Mouse (Mus musculus) forebrain, embryonic 16.5 days (tissue): ENCODE results near the gene Rbm20. TPM values are rescaled to one million over a fixed set of nuclear protein-coding genes. Genes with fewer than 3 reads are reported as not detected.

Experiments used
- ATAC-seq: fragments of 200-750 bp; cut with Nextera tagmentation; 2 replicates; pipeline ENCODE4 v1.8.0; 2017; ENCODE audit warnings: mild to moderate bottlenecking, moderate library complexity
- H3K27ac ChIP-seq: fragments of 300-500 bp; sonication (generic); 2 replicates; pipeline ENCODE4 v1.5.1; 2014; ENCODE audit warnings: low read length, control low read depth
- H3K27me3 ChIP-seq: fragments of 300-500 bp; sonication (generic); replicated peaks from 2 replicates; pipeline ENCODE4 v1.6.1; 2014; ENCODE audit warnings: low read length; ENCODE audit not compliant: control insufficient read depth, insufficient read depth
- H3K36me3 ChIP-seq: fragments of 300-500 bp; sonication (generic); 2 replicates; pipeline ENCODE4 v1.6.1; 2014; ENCODE audit not compliant: control insufficient read depth, insufficient read depth
- H3K4me1 ChIP-seq: fragments of 300-500 bp; sonication (generic); replicated peaks from 2 replicates; pipeline ENCODE4 v1.6.1; 2014; ENCODE audit warnings: low read length; ENCODE audit not compliant: control insufficient read depth, insufficient read depth
- H3K4me2 ChIP-seq: fragments of 300-500 bp; sonication (generic); 2 replicates; pipeline ENCODE4 v1.6.1; 2014; ENCODE audit warnings: mild to moderate bottlenecking, low read length, control low read depth
- H3K4me3 ChIP-seq: fragments of 300-500 bp; sonication (generic); replicated peaks from 2 replicates; pipeline ENCODE4 v1.5.1; 2014; ENCODE audit warnings: mild to moderate bottlenecking, low read length, control low read depth
- H3K9ac ChIP-seq: fragments of 300-500 bp; sonication (generic); replicated peaks from 2 replicates; pipeline ENCODE4 v1.6.1; 2014; ENCODE audit warnings: low read depth, low read length, control low read depth
- H3K9me3 ChIP-seq: fragments of 300-500 bp; sonication (generic); 2 replicates; pipeline ENCODE4 v1.6.1; 2016; ENCODE audit warnings: low read length; ENCODE audit not compliant: control insufficient read depth
- WGBS: fragments of 180-500 bp; shearing (Covaris S2); extraction: QIAGEN DNeasy Blood & Tissue Kit; methylation state at CpG from one replicate; pipeline ENCODE4 v1.1.7; 2014; 5-methylcytosine and 5-hydroxymethylcytosine counted together
- polyA plus RNA-seq: library from polyadenylated mRNA; unstranded; fragments of >200 nt; fragmentation: Nextera tagmentation; extraction: Ambion mirVana; gene quantifications from 2 replicates; pipeline ENCODE4 v1.2.1, GENCODE M21; 2015

The Rbm20 gene
- polyA plus RNA-seq, 1 experiment from 2014 or later: 3.9 TPM

DNA sequence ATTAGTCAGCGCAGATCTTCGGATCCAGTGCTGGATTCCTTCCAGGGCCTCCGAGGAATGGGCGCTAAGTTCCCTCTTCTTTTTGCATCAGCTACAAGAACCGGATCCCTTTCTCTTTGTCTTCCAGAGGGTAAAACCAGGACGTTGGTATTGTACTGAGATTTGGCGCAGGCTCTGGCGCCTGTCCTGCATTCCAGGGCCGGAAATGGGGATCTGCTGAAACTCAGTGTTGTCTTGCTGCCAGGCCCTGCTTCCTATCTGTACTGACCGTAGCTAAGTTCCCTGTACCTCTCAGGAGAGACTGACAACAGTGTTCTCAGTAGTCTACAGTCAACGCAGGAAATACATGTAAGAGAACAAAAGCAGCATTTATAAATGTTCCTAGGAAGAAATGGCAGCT, 31.3 kb downstream of the Rbm20 start:
- no peak for ATAC-seq
- H3K9ac ChIP-seq: no peak overlapping the region
- WGBS: 56% methylated on average over 11 of the region's 11 CpGs
- H3K36me3 ChIP-seq: no peaks in the 10 kb centered on the region
- 0 out of 2 replicates have a peak, but pooled peaks cover 3% of the 10 kb centered on the region for H3K4me1 ChIP-seq
- H3K4me3 ChIP-seq: no peak overlapping the region
- H3K27ac ChIP-seq: no peak overlapping the region
- H3K4me2 ChIP-seq: no peak overlapping the region
- no peaks in the 10 kb centered on the region for H3K27me3 ChIP-seq
- H3K9me3 ChIP-seq: no peaks in the 10 kb centered on the region

DNA sequence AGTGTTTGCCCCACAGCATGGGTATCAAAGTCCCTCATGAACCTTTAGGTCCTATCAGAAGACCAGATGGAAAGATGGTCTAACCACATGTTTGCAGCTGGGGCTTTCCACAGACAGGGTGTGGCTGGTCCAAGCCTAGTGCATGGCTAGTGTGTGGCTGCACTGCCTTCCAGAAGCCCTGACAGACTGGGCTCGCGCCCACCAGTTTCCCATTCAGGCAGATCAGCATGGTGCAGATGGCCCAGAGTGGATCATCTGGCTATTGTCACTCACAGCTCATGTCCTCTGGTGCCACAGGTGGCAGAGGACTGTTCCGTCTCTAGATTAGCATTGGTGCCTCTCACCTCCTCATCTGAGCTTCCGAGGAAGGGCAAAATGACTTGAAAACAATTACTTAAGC, 33.8 kb downstream of the Rbm20 start:
- Histone ChIP-seq H3K36me3 (no peaks in the 10 kb centered on the region), H3K4me1 (no peaks in the 10 kb centered on the region), H3K27ac (no peak overlapping the region), H3K27me3 (no peaks in the 10 kb centered on the region), H3K4me3 (no peak overlapping the region), H3K4me2 (no peak overlapping the region), H3K9me3 (peaks cover 2% of the 10 kb centered on the region; the same call in 1 of the 2 replicates), H3K9ac (no peak overlapping the region)
- 65% methylated on average over 4 of the region's 4 CpGs for WGBS
- no peak for ATAC-seq

DNA sequence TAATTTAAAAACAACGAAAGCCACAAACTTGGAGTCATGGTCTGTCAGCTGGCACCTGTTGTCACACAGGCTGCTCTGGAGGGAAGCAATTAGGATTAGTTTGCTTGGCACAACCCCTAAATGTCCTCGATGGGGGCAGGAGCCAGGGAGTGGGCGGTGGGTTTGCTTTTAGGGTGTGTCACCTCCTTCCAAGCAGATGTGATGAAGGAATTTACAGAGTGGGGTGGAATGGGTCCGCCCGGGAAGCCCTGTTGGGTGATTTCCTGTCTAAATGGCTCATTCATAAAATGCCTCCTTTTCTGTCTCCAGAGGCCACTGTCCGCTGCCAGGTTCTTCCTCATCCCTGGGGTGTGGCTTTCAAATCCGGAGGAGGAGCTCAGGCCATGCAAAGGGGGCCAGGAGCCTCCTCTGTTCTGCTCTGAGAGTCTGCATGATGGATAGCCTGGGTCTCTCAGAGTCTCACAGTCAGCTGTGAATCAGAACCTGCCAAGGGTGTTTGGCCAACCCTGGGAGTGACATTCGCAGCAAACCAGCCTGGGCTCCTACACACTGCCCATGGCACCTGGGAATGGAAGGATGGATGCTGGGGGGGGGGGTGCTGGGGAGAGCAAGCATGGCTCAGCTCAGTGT, 34.3 kb downstream of the Rbm20 start:
- H3K9me3 ChIP-seq: peaks cover 2% of the 10 kb centered on the region; the same call in 1 of the 2 replicates
- no peak overlapping the region for H3K9ac ChIP-seq
- no peaks in the 10 kb centered on the region for H3K36me3 ChIP-seq
- 57% methylated on average over 8 of the region's 8 CpGs for WGBS
- no peak for ATAC-seq
- no peak overlapping the region for H3K4me3 ChIP-seq
- no peak overlapping the region for H3K4me2 ChIP-seq
- no peaks in the 10 kb centered on the region for H3K27me3 ChIP-seq
- H3K4me1 ChIP-seq: no peaks in the 10 kb centered on the region
- no peak overlapping the region for H3K27ac ChIP-seq

DNA sequence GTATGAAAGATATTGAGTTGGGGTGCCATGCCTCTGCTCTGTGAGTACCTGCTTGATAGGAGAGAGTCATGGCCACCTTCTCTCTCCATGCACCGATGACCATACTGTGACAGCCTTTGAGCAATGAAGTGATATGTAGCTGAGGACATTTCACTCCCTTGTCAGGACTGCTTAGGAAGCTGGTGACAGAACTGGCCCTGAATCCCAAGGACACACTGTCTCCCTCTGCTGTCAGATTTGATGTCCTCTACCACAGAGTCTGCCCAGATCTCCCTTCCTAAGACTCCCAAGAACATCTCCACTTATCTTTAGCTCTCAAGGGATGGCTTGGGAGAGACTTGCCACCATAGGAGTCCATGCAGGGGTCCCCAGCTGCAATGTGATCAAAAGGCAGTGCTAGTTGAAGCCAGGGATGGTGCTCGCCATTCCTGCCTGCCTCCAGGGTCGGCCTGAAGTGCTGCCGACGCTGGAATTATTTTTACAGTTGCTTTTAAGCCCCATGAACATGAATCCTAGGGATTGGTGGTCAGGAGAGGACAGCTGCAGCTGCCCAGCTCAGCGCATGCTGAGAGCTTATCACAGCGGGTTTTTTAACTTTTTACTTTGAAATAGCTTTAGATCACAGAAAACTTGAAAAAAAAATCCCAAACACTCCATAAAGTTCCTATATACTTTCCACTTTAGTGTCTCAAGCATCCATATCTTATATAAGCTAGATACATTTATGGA, 35.4 kb downstream of the Rbm20 start:
- Histone ChIP-seq H3K4me2 (no peak overlapping the region), H3K27me3 (no peaks in the 10 kb centered on the region), H3K4me1 (no peaks in the 10 kb centered on the region), H3K36me3 (no peaks in the 10 kb centered on the region), H3K27ac (no peak overlapping the region), H3K9ac (no peak overlapping the region), H3K9me3 (peaks cover 2% of the 10 kb centered on the region; the same call in 1 of the 2 replicates), H3K4me3 (no peak overlapping the region)
- no peak for ATAC-seq
- WGBS: 70% methylated on average over 7 of the region's 7 CpGs

DNA sequence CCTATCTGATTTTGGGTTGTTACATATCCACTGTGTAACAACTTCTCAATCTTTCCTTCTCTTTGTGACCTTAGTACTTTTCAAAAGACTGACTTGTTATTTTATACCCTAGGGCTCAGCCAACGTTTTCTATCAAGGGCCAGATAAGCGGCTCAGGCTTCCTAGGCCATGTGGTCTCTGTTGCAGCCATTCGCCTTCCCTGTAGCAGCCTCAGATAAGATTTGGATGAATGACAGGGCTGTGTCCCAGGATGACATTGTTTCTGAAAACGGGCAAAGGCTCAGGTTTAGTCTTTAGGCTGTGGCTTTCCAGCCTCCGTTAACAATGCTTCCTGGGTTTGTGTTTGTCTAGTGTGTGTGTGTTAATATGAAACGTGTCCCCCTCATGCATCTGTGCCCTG, 36.3 kb downstream of the Rbm20 start:
- H3K36me3 ChIP-seq: no peaks in the 10 kb centered on the region
- H3K4me3 ChIP-seq: no peak overlapping the region
- H3K9me3 ChIP-seq: peaks cover 2% of the 10 kb centered on the region; the same call in 1 of the 2 replicates
- no peaks in the 10 kb centered on the region for H3K27me3 ChIP-seq
- H3K4me2 ChIP-seq: no peak overlapping the region
- H3K27ac ChIP-seq: no peak overlapping the region
- H3K4me1 ChIP-seq: no peaks in the 10 kb centered on the region
- H3K9ac ChIP-seq: no peak overlapping the region
- 83% methylated on average over 6 of the region's 6 CpGs for WGBS
- no peak for ATAC-seq

DNA sequence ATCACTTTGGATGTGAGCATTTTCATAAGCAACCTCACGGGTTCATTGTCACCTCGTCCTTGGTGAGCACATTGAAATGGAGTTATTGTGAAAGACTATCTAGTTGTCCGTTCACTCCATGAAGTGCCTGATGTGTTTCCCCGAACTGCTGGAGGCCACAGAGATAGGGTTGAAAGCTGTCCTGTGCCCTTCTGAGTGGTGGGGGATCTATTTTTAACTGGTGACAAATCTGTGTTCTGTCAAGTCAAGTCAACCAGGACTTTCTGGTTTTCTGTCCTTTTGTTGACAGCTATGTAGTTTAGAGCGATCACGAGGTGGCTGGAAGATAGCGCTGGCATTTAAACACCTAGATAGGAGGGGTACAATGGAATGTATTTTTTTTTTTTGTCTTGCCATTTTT, 39.4 kb downstream of the Rbm20 start:
- H3K9ac ChIP-seq: no peak overlapping the region
- no peak for ATAC-seq
- H3K36me3 ChIP-seq: no peaks in the 10 kb centered on the region
- H3K27me3 ChIP-seq: no peaks in the 10 kb centered on the region
- no peak overlapping the region for H3K4me2 ChIP-seq
- H3K27ac ChIP-seq: no peak overlapping the region
- 90% methylated on average over 7 of the region's 7 CpGs for WGBS
- H3K9me3 ChIP-seq: peaks cover 2% of the 10 kb centered on the region; the same call in 1 of the 2 replicates
- no peaks in the 10 kb centered on the region for H3K4me1 ChIP-seq
- H3K4me3 ChIP-seq: no peak overlapping the region

DNA sequence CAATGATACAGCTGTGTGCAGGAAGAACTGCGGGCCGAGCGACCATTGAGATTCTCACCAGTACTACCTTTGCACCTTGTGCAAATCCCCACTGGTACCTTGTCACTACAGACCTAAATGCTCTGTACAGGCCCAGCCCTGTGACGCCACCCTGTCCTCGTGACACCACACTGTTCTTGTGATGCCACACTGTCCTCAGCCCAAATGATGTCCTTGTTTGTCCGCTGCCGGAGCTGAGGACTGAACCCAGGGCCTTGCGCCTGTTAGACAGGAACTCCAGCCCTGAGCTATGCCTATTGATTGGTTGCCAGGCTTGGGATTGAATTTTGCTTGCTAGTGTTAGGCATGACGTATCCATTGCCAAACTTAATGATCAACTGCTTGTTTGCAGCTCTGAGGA, 40.3 kb downstream of the Rbm20 start:
- Histone ChIP-seq H3K27me3 (no peaks in the 10 kb centered on the region), H3K4me2 (no peak overlapping the region), H3K9ac (no peak overlapping the region), H3K36me3 (no peaks in the 10 kb centered on the region), H3K27ac (no peak overlapping the region), H3K4me1 (no peaks in the 10 kb centered on the region), H3K9me3 (peaks cover 2% of the 10 kb centered on the region; the same call in 1 of the 2 replicates), H3K4me3 (no peak overlapping the region)
- 81% methylated on average over 9 of the region's 9 CpGs for WGBS
- no peak for ATAC-seq

DNA sequence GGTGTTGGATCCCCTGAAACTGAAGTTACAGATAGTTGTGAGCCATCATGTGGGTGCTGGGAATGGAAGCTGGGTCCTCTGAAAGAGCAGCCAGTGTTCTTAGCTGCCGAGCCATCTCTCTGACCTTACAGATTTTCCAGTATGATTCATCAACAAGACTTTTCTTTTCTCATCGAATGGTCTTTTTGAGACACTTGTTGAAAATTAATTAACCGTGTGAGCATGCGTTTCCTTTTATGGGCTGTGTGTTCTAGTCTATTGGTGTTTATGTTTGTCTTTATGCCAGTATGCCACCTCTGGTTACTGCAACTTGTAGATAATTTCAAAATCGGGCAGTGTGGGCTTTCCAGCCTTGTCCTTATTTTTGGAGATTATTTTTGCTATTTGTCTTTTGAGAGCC, 45.1 kb downstream of the Rbm20 start:
- no peaks in the 10 kb centered on the region for H3K9me3 ChIP-seq
- H3K4me1 ChIP-seq: no peaks in the 10 kb centered on the region
- H3K27ac ChIP-seq: no peak overlapping the region
- H3K4me2 ChIP-seq: no peak overlapping the region
- H3K4me3 ChIP-seq: no peak overlapping the region
- H3K36me3 ChIP-seq: no peaks in the 10 kb centered on the region
- ATAC-seq: no peak
- WGBS: 80% methylated on average over 5 of the region's 5 CpGs
- H3K9ac ChIP-seq: no peak overlapping the region
- no peaks in the 10 kb centered on the region for H3K27me3 ChIP-seq

DNA sequence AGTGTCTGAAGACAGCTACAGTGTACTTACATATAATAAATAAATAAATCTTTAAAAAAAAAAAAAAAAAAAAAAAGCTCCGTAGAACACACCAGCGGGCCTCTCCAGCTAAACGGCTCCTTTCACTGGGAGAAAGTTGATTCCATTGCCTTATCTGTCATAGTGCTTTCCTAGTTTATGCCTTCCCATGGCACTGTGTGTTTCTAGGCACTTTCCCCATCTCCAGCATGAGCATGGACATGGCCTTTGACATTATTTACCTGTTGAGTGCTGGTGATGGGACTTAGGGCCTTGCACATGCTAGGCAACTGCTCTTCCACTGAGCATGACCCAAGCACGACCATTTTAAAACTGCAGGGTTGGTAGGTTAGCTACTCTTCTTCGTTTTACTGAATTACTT, 46.9 kb downstream of the Rbm20 start:
- H3K27ac ChIP-seq: no peak overlapping the region
- 90% methylated on average over 5 of the region's 5 CpGs for whole genome bisulfite sequencing
- no peaks in the 10 kb centered on the region for H3K9me3 ChIP-seq
- H3K9ac ChIP-seq: no peak overlapping the region
- no peaks in the 10 kb centered on the region for H3K36me3 ChIP-seq
- H3K4me3 ChIP-seq: no peak overlapping the region
- no peaks in the 10 kb centered on the region for H3K27me3 ChIP-seq
- no peak for ATAC-seq
- no peak overlapping the region for H3K4me2 ChIP-seq
- H3K4me1 ChIP-seq: no peaks in the 10 kb centered on the region
